Mouse (Mus musculus) hindbrain, embryonic 16.5 days (tissue): ENCODE data around the gene Arfgap2. TPM values are rescaled to one million over a fixed set of nuclear protein-coding genes. Genes with fewer than 3 reads are reported as not detected.

ENCODE experiments used
- ATAC-seq: fragments of 200-750 bp; cut with Nextera tagmentation; 2 replicates; pipeline ENCODE4 v1.8.0; 2017; ENCODE audit warnings: moderate TSS enrichment, moderate library complexity
- H3K27ac ChIP-seq: fragments of 300-500 bp; sonication (generic); 2 replicates; pipeline ENCODE4 v1.5.1; 2014; ENCODE audit warnings: low read depth, mild to moderate bottlenecking, control low read depth, low read length, moderate library complexity
- H3K27me3 ChIP-seq: fragments of 300-500 bp; sonication (generic); replicated peaks from 2 replicates; pipeline ENCODE4 v1.6.1; 2014; ENCODE audit warnings: low read length; ENCODE audit not compliant: control insufficient read depth, insufficient read depth
- H3K36me3 ChIP-seq: fragments of 300-500 bp; sonication (generic); 2 replicates; pipeline ENCODE4 v1.6.1; 2014; ENCODE audit warnings: mild to moderate bottlenecking, low read length, moderate library complexity, mixed read lengths; ENCODE audit not compliant: control insufficient read depth, insufficient read depth
- H3K4me1 ChIP-seq: fragments of 300-500 bp; sonication (generic); 2 replicates; pipeline ENCODE4 v1.6.1; 2014; ENCODE audit warnings: low read depth, low read length; ENCODE audit not compliant: control insufficient read depth, insufficient read depth
- H3K4me2 ChIP-seq: fragments of 300-500 bp; sonication (generic); 2 replicates; pipeline ENCODE4 v1.6.1; 2014; ENCODE audit warnings: mild to moderate bottlenecking, low read length, control low read depth, moderate library complexity
- H3K4me3 ChIP-seq: fragments of 300-500 bp; sonication (generic); 2 replicates; pipeline ENCODE4 v1.5.1; 2014; ENCODE audit warnings: mild to moderate bottlenecking, low read length, control low read depth, moderate library complexity
- H3K9ac ChIP-seq: fragments of 300-500 bp; sonication (generic); 2 replicates; pipeline ENCODE4 v1.6.1; 2014; ENCODE audit warnings: low read depth, mild to moderate bottlenecking, control low read depth, low read length, moderate library complexity
- H3K9me3 ChIP-seq: fragments of 300-500 bp; sonication (generic); 2 replicates; pipeline ENCODE4 v1.6.1; 2014; ENCODE audit warnings: mild to moderate bottlenecking, low read length, moderate library complexity; ENCODE audit not compliant: control insufficient read depth
- WGBS: fragments of 180-500 bp; shearing (Covaris S2); extraction: QIAGEN DNeasy Blood & Tissue Kit; methylation state at CpG from one replicate; pipeline ENCODE4 v1.1.7; 2014; 5-methylcytosine and 5-hydroxymethylcytosine counted together
- polyA plus RNA-seq: library from polyadenylated mRNA; unstranded; fragments of >200 nt; fragmentation: Nextera tagmentation; extraction: Ambion mirVana; gene quantifications from 2 replicates; pipeline ENCODE4 v1.2.1, GENCODE M21; 2015

The Arfgap2 gene
- polyA plus RNA-seq, 1 experiment from 2014 or later, result 61.2 TPM

- H3K4me3 ChIP-seq, result no peak overlapping the region
- H3K4me2 ChIP-seq, result no peak overlapping the region
- peak; percentile 78 for ATAC-seq
- H3K9ac ChIP-seq, result peak overlapping the region; percentile 22; the same call in 1 of the 2 replicates
- no peaks in the 10 kb centered on the region for H3K4me1 ChIP-seq
- 33% methylated on average over 10 of the region's 10 CpGs for WGBS
- H3K36me3 ChIP-seq, result peaks cover 26% of the 10 kb centered on the region
- H3K9me3 ChIP-seq, result no peaks in the 10 kb centered on the region
- peak overlapping the region; percentile 34 for H3K27ac ChIP-seq
- no peaks in the 10 kb centered on the region for H3K27me3 ChIP-seq
Measured at GRCm38 (mm10) chr2:91278749-91279371, 14.1 kb downstream of the Arfgap2 start.

- Histone ChIP-seq H3K9me3 (no peaks in the 10 kb centered on the region), H3K9ac (no peak overlapping the region), H3K4me2 (no peak overlapping the region), H3K4me1 (no peaks in the 10 kb centered on the region), H3K36me3 (peaks cover 21% of the 10 kb centered on the region), H3K27me3 (no peaks in the 10 kb centered on the region), H3K4me3 (no peak overlapping the region), H3K27ac (no peak overlapping the region)
- 81% methylated on average over 2 of the region's 2 CpGs for WGBS
- ATAC-seq, result 0 out of 2 replicates have a peak, but pooled peaks have one; percentile 22
Measured at GRCm38 (mm10) chr2:91279372-91279755, 14.6 kb downstream of the Arfgap2 start.

GRCm38 (mm10) chr2:91281366-91281765 is 16.6 kb downstream of the Arfgap2 start:
- no peaks in the 10 kb centered on the region; the same call in 1 of the 2 replicates for H3K4me1 ChIP-seq
- no peaks in the 10 kb centered on the region for H3K27me3 ChIP-seq
- 59% methylated on average over 5 of the region's 5 CpGs for WGBS
- no peak overlapping the region for H3K9ac ChIP-seq
- H3K4me3 ChIP-seq, result no peak overlapping the region
- ATAC-seq, result no peak
- H3K4me2 ChIP-seq, result no peak overlapping the region
- peaks cover 7% of the 10 kb centered on the region for H3K36me3 ChIP-seq
- no peaks in the 10 kb centered on the region for H3K9me3 ChIP-seq
- H3K27ac ChIP-seq, result no peak overlapping the region

GRCm38 (mm10) chr2:91283972-91284371 is 19.2 kb downstream of the Arfgap2 start:
- no peak for ATAC-seq
- WGBS, result 82% methylated on average over 3 of the region's 3 CpGs
- Histone ChIP-seq H3K9ac (no peak overlapping the region), H3K4me3 (no peak overlapping the region), H3K27ac (no peak overlapping the region), H3K9me3 (no peaks in the 10 kb centered on the region), H3K4me1 (no peaks in the 10 kb centered on the region; the same call in 1 of the 2 replicates), H3K27me3 (no peaks in the 10 kb centered on the region), H3K36me3 (no peaks in the 10 kb centered on the region; the same call in 1 of the 2 replicates), H3K4me2 (no peak overlapping the region)

- Histone ChIP-seq H3K9me3 (no peaks in the 10 kb centered on the region), H3K4me1 (no peaks in the 10 kb centered on the region; the same call in 1 of the 2 replicates), H3K9ac (no peak overlapping the region; the same call in 1 of the 2 replicates), H3K4me3 (no peak overlapping the region), H3K27ac (0 out of 2 replicates have a peak overlapping the region, but pooled peaks have one; percentile 35), H3K27me3 (no peaks in the 10 kb centered on the region), H3K4me2 (no peak overlapping the region), H3K36me3 (no peaks in the 10 kb centered on the region; the same call in 1 of the 2 replicates)
- ATAC-seq, result peak; percentile 62
- 45% methylated on average over 13 of the region's 13 CpGs for WGBS
Measured at GRCm38 (mm10) chr2:91284375-91285199, 19.8 kb downstream of the Arfgap2 start.

- no peaks in the 10 kb centered on the region for H3K27me3 ChIP-seq
- no peak overlapping the region for H3K4me3 ChIP-seq
- ATAC-seq, result peak; percentile 7; the same call in 1 of the 2 replicates
- peaks cover 2% of the 10 kb centered on the region; the same call in 1 of the 2 replicates for H3K4me1 ChIP-seq
- no peak overlapping the region for H3K27ac ChIP-seq
- H3K9me3 ChIP-seq, result no peaks in the 10 kb centered on the region
- no peaks in the 10 kb centered on the region; the same call in 1 of the 2 replicates for H3K36me3 ChIP-seq
- no peak overlapping the region for H3K4me2 ChIP-seq
- no peak overlapping the region for H3K9ac ChIP-seq
- WGBS, result 12% methylated on average over 7 of the region's 7 CpGs
Measured at GRCm38 (mm10) chr2:91285885-91286505, 21.2 kb downstream of the Arfgap2 start.

- H3K4me1 ChIP-seq, result peaks cover 3% of the 10 kb centered on the region; the same call in 1 of the 2 replicates
- no peaks in the 10 kb centered on the region for H3K9me3 ChIP-seq
- H3K4me3 ChIP-seq, result no peak overlapping the region
- no peak overlapping the region for H3K27ac ChIP-seq
- no peaks in the 10 kb centered on the region for H3K36me3 ChIP-seq
- ATAC-seq, result no peak
- H3K27me3 ChIP-seq, result no peaks in the 10 kb centered on the region
- 80% methylated on average over 6 of the region's 6 CpGs for WGBS
- no peak overlapping the region for H3K4me2 ChIP-seq
- H3K9ac ChIP-seq, result no peak overlapping the region
Measured at GRCm38 (mm10) chr2:91287563-91287962, 22.8 kb downstream of the Arfgap2 start.

GRCm38 (mm10) chr2:91291197-91292007 is 26.6 kb downstream of the Arfgap2 start:
- Histone ChIP-seq H3K27me3 (no peaks in the 10 kb centered on the region), H3K36me3 (no peaks in the 10 kb centered on the region), H3K4me1 (peaks cover 3% of the 10 kb centered on the region; the same call in 1 of the 2 replicates), H3K4me3 (no peak overlapping the region), H3K9me3 (no peaks in the 10 kb centered on the region), H3K27ac (no peak overlapping the region; the same call in 1 of the 2 replicates), H3K9ac (no peak overlapping the region), H3K4me2 (no peak overlapping the region)
- ATAC-seq, result peak; percentile 47
- WGBS, result 61% methylated on average over 12 of the region's 12 CpGs
